Mouse (Mus musculus): ENCODE results near the gene Mfng.

- TF ChIP-seq POLR2A (IDR thresholded peaks at IDR 0.05; ENCODE audit: extremely low read depth, insufficient read depth, low read length) (no peak), CTCF (IDR thresholded peaks at IDR 0.05; ENCODE audit: extremely low read depth, insufficient read depth, low read length) (no peak)
Measured at GRCm38 (mm10) chr15:78815314-78816073, 42.2 kb upstream of the Mfng start.

Measured in cortical plate, adult 2 months (tissue).